Mouse (Mus musculus) hematopoietic stem cell, adult 5-6 weeks (primary cell): Measurements from ENCODE around the gene Cntnap2. TPM values are rescaled to one million over a fixed set of nuclear protein-coding genes. Genes with fewer than 3 reads are reported as not detected.

Source experiments
- ATAC-seq, 2 experiments: fragments of 125-278 bp in 1 of 2; replicated peaks in 1 of 2; 2 replicates each; pipeline ENCODE4 v1.8.0; 2016 to 2017; ENCODE audit warnings: inconsistent platforms in 2 of 2, mild to moderate bottlenecking in 2 of 2, moderate number of reproducible peaks in 2 of 2, low read depth in 1 of 2, moderate TSS enrichment in 1 of 2; ENCODE audit not compliant: low FRiP score in 2 of 2, poor library complexity in 2 of 2, severe bottlenecking in 2 of 2, insufficient read depth in 1 of 2, low TSS enrichment in 1 of 2
- total RNA-seq: library from RNA; stranded (forward); fragments of 172-1452, 232-1000 nt; gene quantifications from 2 replicates; pipeline ENCODE4 v1.2.3, GENCODE M21; 2017

Gene Cntnap2
- total RNA-seq, 1 experiment from 2014 or later, result not detected

DNA sequence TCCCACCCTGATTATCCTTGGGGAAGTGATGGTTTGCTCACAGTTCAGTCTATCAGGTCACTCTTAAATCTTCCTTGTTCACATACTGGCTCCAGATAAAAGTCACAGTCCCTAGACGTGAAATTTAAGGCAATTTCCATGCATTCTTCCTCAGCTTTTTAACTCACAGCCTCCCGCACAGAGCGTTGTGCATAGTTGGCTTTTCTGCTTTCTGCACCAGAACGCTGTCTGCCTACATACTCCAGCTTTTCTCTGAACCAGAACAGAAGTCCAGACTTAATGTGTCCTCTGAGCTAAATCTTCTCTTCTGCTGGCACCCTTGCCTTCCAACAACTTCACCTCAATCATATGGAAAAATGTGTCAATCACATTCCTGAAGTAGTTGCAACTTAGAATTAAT is 1616.5 kb downstream of the Cntnap2 start:
- ATAC-seq, result no peak

DNA sequence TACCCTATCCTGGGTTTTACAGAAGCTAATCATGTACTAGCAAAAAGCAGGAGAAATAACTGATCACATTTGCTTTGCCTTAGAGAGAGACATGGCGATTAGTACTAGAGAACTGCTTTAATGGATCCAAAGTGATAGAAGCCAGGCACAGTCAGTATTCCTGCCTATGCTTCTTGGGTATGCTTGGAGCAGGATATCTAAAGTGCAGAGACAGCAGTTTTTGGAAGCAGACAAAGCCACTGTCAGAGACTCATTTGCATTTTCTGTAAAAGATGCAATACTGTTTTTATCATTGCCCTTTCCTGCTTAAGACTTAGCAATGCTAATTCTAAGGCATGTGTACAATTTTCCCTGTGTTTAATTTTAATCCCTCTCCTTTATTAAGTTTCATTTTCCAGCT is 1637.0 kb downstream of the Cntnap2 start:
- ATAC-seq, result no peak

DNA sequence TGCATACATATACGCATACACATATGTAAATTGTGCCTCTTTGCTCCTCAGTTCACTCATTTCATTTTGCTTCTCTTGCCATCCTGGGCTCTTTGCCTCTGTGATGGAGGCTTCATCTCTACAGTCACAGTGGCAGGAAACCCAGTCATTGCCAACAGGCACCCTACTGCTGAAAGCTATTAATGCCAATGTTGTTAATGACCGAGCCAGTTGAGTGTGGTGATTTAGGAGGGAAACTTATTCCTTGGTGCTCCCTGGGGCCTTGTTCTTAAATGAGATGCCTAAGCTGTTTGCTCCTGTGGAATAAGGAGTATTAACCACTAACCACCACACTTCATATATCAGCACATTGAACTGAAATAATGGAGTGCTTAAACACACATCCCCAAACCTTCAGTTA is 1640.2 kb downstream of the Cntnap2 start:
- ATAC-seq, result no peak

DNA sequence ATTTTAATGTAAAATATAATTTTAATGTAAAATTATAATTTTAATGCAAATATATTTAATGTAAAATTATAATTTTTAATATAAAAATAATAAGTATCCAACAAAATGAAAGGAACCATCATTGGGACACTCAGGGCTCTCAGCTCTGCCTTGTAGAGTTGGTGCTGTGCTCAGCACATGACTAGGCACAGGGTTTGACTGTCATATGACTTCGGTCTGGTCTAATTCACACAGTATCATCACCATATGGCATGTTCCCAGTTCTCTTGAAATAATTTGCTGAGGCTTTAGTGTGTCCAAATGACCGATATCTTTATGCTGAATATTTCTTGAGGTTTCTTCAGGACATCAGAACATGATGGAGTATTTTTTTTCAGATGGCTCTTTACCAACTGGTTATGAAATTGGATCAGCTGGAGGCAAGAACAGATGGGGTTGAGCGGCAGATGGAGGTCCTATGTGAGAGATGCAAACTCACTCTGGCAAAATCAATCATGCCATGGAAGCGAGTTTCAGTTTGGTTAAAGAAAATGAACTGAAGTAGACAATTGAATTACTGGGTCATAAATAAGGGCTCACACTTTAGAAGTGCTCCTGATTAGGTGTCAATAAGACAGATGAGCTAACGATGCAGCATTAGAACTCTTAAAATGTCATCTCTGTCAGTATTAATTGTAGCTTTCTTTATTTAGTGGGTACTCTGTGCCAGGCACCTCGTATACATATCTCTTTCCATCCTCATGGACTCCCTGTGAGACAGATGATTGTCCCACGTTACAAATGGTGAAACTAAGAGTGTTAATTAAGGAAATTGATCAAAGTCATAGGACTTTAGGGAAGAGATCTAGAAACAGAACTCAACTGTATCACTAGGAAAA is 1645.4 kb downstream of the Cntnap2 start:
- ATAC-seq, result no peak

DNA sequence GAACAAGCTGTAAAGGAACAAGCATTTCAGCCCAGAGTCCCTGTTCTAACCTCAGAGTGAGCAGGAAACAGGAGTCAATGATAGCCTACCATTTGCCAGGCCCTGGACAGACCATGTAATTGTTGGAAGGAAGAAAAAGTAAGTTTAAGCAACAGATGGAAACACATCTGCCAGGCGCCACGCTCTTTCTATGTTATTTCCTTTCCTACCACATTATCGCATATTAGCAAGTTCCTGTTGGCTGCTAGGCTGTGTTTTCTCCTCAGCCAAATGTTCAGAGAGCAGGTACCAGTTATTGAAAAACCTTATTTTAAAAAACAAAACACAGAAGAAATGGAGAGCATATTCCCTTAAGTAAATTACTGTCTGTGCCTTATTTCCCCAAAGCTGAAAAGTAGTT is 1646.8 kb downstream of the Cntnap2 start:
- peak; percentile 32 to 53; a peak in 2 of 4 replicates for ATAC-seq

DNA sequence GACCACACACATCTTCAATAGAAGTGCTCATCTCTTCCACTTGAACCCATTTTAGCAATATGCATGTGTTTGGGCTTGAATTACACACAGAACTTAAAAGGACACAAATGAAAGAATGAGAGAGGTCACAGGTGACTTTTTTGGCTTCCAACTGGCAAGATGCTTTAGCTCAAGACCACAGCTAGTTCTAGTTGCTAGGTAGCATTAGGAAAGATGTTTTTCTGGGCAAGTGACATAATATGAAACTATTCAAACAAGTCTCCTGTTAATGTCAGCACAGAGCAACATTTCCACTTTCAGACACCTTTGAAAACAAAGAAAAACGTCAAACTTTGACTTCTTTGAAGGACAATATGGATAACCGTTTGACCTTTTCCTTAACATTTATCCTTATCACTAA is 1657.4 kb downstream of the Cntnap2 start:
- no peak for ATAC-seq

DNA sequence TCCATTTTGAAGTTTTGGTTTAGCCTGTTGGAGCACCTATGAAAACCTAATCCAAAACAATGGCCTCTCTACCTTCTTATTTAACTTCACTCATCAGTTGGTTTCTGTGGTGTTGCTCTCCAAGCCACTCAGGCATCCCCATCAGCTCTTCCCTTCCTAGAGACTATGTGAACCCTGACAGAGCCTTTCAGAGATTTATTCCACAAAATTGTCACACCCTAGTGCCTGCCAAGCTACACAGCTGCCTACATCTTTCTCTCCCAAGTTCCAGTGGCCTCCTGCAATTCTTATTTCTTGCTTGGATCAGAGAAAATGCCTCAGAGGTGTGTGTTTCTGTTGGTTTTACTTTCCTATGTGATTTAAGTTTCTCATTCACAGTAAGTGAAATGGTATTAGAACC is 1674.6 kb downstream of the Cntnap2 start:
- ATAC-seq, result no peak

DNA sequence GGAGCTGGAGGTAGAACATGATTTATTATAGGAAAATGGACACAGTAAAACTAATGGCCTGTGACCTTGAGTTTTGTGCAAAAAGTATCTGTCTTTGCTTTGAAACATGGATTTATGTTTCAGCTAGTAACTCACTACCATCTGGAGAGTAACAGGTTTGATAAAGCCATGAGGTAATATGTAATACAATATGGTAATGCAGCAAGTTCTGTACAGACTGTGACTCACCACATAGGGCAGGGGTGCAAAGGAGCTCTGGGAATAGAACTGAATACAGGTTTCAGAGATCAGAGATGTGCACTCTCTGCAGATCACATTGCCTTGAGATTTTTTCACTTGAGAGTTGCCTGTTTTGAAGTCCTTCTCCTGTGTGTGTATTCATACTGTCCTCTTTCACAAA is 1689.3 kb downstream of the Cntnap2 start:
- ATAC-seq, result no peak

DNA sequence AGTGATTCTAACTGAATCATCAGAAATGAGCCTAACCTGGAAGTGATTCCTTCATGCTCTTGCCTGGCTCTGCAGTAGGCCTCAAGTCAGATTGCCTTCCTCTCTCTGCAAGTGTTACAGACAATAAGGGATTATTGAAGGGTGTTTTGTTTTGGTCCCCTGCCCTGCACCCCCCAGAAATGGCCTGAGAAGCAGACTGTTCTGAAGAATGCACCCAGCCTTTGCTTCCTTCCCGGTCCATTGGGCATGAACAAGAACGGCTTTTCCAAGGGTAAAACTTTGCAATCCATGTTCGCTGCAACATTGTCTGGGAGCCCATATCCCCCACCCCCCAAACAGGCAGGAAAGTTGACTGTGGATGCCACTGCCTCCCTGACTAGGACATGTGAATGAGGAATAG is 1704.3 kb downstream of the Cntnap2 start:
- ATAC-seq, result no peak

DNA sequence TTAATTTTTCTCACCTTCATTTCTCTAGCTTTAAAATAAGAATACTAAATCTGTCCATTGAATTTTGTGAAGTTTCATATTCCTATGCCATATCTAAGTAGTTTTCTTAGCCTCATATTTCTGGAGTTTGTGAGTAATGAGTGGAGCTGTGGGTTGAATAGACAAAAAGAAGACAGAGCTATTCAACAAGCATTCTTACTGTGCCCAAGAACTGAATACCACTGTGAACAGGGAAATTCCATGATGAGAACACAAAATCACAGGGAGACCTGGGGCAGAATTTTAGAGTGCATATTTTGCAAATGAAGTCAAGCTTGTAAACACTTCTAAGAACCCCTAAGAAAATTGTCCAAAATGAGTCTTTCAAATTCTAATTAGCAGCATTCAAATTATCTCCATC is 1715.4 kb downstream of the Cntnap2 start:
- no peak for ATAC-seq

DNA sequence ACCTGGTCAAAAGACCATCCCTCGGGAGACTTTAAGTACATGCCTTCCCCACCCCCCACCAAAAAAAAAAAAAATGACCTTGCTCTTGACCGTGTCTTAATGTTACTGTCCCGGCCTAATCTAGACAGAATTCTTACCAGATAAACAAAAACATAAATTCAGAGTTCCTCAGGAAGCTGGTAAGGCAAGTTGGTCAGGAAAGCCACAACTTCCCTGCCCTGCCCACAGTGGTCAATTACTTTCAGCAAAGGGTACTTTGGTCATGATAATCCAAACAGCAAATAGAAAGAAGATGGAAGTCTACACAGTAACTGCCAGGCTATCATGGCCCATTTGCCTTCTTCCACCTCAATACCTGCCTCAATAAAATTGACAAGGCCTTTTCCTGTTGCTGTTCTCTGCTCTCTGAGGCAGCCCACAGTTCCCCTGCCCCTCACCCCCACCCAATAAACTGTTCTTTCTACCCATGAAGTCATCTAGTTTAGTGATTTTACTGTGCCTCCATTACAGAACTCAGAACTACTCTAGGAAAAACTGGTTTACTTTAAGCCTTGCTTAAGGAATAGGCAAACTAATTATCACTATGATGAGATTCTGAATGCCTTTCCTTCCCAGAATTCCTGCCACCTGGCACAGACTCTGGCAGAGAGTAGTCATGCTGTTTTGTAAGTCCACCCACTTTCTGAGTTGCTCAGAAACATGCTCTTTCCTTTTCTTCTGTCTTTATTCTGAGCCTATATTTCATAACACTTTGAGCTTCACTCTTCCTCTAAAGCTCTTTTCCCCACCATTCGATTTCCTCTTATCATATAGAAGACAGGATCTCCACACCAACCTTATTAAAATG is 1743.3 kb downstream of the Cntnap2 start:
- peak; percentile 69 to 85 for ATAC-seq

DNA sequence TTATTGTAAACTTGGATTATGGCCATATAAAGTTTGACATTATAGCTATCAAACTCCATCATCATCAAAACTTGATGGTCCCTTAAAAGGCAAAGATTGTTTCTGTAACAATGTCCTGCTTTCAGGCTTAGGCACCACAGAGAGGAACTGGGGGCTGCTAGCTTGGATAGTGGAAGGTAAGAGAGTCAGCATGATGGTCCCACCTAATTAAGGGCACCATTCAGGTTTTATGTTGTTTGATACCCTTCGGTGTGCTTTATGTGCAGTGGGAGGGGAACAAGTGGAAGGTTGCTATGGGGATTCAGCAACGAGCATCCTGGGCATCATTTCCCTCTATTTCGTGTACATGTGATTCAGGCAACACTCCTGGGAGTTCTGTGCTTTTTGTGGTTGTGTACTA is 1797.5 kb downstream of the Cntnap2 start:
- ATAC-seq, result no peak

DNA sequence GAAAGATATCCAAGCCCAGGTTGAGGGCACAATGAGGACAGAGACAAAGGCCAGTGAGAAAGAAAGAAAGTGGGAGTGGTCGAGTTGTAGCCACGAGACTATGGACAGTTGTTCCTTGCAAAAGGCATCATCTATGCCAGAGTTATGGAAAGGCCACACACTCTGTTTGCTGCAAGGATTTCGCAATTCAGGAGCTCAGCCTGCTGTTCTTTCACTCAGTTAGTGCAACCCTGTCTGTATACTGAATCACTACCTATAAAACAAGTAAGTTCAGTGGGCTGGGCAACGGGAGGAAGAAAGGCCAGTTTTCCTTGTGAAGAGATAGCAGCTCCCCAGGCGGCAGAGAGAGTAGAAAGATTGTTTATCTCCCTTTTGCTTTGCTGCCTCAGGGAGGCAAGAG is 1801.9 kb downstream of the Cntnap2 start:
- no peak for ATAC-seq

DNA sequence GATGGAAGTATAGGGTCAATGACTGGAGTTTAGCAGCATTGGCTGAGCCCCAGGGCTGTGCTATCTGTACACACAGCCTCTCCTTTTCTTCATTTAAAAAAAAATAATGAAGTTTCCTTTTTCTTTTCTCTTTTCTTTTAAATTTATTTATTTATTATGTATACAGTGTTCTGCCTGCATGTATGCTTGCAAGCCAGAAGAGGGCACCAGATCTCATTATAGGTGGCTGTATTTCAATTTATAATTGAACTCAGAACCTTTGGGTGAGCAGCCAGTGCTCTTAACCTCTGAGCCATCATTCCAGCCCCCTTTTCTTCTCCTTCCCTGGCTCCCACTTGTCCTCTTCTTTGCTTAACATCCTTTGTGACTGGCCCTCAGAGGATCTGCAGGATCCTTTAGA is 1807.2 kb downstream of the Cntnap2 start:
- ATAC-seq, result no peak

DNA sequence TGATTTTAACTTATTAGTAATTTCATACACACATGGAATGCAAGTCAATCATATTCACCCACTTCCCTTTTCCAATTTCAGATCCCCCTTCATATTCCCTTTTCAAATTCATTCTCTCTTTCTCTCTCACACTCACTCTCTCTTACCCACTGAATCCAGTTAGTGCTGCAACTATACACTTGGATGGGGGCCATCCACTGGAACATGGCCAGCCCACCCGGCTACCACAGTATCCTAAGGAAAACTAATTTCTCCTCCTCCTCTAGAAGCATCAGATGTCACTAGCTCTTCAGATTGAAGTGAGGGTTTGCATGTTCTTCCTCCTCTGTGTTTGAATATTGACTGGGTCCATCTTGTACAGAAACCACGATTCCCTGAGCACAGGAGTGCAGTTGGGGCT is 1827.1 kb downstream of the Cntnap2 start:
- ATAC-seq, result no peak

DNA sequence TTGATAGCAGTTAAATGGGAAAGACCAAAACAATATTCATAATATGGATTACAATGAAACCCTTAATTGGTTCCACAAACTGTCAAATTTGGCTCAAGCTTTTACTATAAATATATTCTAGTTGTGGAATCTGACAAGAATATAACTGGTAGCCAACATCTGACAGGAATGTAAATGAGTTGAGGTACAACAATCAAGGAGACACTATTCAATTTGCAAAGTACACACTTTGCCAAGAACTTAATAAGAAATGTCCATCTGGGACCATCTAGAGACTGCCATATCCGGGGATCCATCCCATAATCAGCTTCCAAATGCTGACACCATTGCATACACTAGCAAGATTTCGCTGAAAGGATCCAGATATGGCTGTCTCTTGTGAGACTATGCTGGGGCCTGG is 1850.0 kb downstream of the Cntnap2 start:
- ATAC-seq, result no peak

DNA sequence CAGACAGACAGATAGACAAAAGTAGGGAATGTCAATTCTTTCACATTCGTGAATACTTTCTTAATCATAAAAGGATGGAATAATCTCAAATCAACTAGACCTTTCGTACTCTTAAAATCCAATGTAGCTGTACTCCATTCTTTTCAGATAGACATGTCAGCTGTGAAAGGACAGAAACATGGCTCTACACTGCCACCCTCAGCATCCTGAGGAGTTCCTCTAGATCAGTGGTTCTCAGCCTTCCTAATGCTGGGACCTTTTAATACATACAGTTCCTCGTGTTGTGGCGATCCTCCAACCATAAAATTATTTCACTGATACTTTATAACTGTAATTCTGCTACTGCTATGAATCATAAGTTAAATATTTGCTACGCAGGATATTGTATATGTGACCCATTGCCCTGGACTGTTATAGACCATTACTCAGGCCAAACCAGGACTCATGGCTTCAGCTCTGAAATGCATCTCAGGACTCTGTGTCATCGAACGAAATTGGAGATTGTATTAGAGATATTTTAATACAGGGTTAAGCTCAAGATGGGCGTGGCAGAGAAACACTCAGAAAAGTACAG is 1859.6 kb downstream of the Cntnap2 start:
- no peak for ATAC-seq

DNA sequence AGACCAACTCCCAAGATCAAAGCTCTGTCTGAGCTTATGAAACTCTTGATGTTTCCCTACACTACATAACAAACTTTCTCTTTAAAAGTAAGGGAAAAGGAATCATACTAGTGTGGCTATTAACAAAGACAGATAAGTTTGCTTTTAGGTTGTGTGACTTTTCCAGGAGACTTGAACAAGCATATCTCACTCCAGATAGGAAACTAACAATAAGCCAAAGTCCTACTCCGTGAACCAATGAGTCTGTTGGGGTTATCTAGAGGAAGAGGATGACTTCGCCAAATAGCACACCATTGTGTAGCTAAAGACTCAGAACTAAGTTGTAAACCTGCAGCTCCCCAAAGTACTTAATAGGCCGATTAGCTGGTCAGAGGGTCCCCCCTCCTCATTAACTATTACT is 1860.8 kb downstream of the Cntnap2 start:
- no peak for ATAC-seq
